Mouse (Mus musculus) liver, postnatal 0 days (tissue): ENCODE results near the gene 1700025G04Rik.

Experiments
- CTCF ChIP-seq: sonication (generic); IDR thresholded peaks from 2 replicates; pipeline ENCODE4 v1.5.1; 2016; ENCODE audit warnings: antibody characterized with exemption, low read depth
- EP300 ChIP-seq: IDR thresholded peaks from 2 replicates; pipeline ENCODE4 v1.6.1; 2016; ENCODE audit warnings: antibody characterized with exemption, low read depth, mild to moderate bottlenecking

- TF ChIP-seq CTCF (no peak), EP300 (no peak)
Measured at GRCm38 (mm10) chr1:151961204-151961603, 128.7 kb downstream of the 1700025G04Rik start.
